Mouse (Mus musculus) central nervous system, embryonic 11.5 days (tissue): ENCODE measurements around the gene Kcng1. TPM values are rescaled to one million over a fixed set of nuclear protein-coding genes. Genes with fewer than 3 reads are reported as not detected.

Source experiments
- polyA plus RNA-seq: library from polyadenylated mRNA; depleted of rRNA; stranded (reverse); fragments of >200 nt; gene quantifications from 2 replicates; pipeline ENCODE4 v1.2.3, GENCODE M21; 2012; rRNA removed

The Kcng1 gene
- polyA plus RNA-seq = 0.65 and 0.89 TPM in 2 replicates

GRCm38 (mm10) chr2:168281582-168281981 is at the start of gene Kcng1:
Gene Kcng1 (minus strand): TSS chr2:168281736.

GRCm38 (mm10) chr2:168230026-168230728 is 51.4 kb downstream of the Kcng1 start, which contains the start of the genes Gm20716, Dpm1 and Mocs3:
Gene Gm20716 (minus strand): TSS chr2:168230364.
Gene Dpm1 (minus strand): TSS chr2:168230591.
Gene Mocs3 (plus strand): TSS chr2:168230622.

Other genes starting within 250 kb of the Kcng1 start
- 6.7 and 6.9 TPM in 2 replicates for gene Pard6b, start 200.7 kb downstream of the Kcng1 start, polyA plus RNA-seq
- gene Adnp, start 74.6 kb downstream of the Kcng1 start, polyA plus RNA-seq = 62.4 and 98.6 TPM in 2 replicates
- 25.4 and 32.7 TPM in 2 replicates for gene Gm20716, start 51.4 kb downstream of the Kcng1 start, polyA plus RNA-seq
- gene Dpm1, start 51.1 kb downstream of the Kcng1 start, polyA plus RNA-seq = 18.0 and 26.2 TPM in 2 replicates
- gene Mocs3, start 51.1 kb downstream of the Kcng1 start, polyA plus RNA-seq = 9.4 and 11.3 TPM in 2 replicates